Mouse (Mus musculus): ENCODE data around the gene Mylip.

Gene Mylip

GRCm38 (mm10) chr13:45440226-45440625 is 50.7 kb downstream of the Mylip start:
- DNase-seq: no peak

- DNase-seq: peak; percentile 26 to 46
Measured at GRCm38 (mm10) chr13:45442451-45442850, 52.9 kb downstream of the Mylip start.

GRCm38 (mm10) chr13:45442918-45443535 is 53.5 kb downstream of the Mylip start:
- DNase-seq: no peak

- DNase-seq: no peak
Measured at GRCm38 (mm10) chr13:45444220-45444619, 54.7 kb downstream of the Mylip start.

GRCm38 (mm10) chr13:45444652-45445051 is 55.1 kb downstream of the Mylip start:
- no peak for DNase-seq

- no peak for DNase-seq
Measured at GRCm38 (mm10) chr13:45446636-45447035, 57.1 kb downstream of the Mylip start.

- no peak for DNase-seq
Measured at GRCm38 (mm10) chr13:45452437-45452836, 62.9 kb downstream of the Mylip start.

- DNase-seq: no peak
Measured at GRCm38 (mm10) chr13:45453033-45453432, 63.5 kb downstream of the Mylip start.

GRCm38 (mm10) chr13:45454044-45454443 is 64.5 kb downstream of the Mylip start:
- no peak for DNase-seq

- no peak for DNase-seq
Measured at GRCm38 (mm10) chr13:45454641-45455040, 65.1 kb downstream of the Mylip start.

GRCm38 (mm10) chr13:45455108-45455861 is 65.7 kb downstream of the Mylip start:
- DNase-seq: peak in 1 of 2 experiments; percentile 19

GRCm38 (mm10) chr13:45455862-45456192 is 66.3 kb downstream of the Mylip start:
- DNase-seq: no peak

- DNase-seq: no peak
Measured at GRCm38 (mm10) chr13:45457459-45457858, 67.9 kb downstream of the Mylip start.

- peak; percentile 37 to 44 for DNase-seq
Measured at GRCm38 (mm10) chr13:45460177-45460576, 70.6 kb downstream of the Mylip start.

- DNase-seq: peak; percentile 74 to 90
Measured at GRCm38 (mm10) chr13:45461370-45461958, 71.9 kb downstream of the Mylip start.
